Mouse (Mus musculus) heart, embryonic 13.5 days (tissue): ENCODE measurements at regions not wholly inside any gene's neighbourhood (a gene's known extent, or its start where the extent isn't known, plus 50 kb on each side); places are given as distances from the start of the nearest gene placed in this dataset.

Experiments used
- ATAC-seq: fragments of 200-750 bp; cut with Nextera tagmentation; 2 replicates; pipeline ENCODE4 v1.8.0; 2017; ENCODE audit warnings: moderate TSS enrichment; ENCODE audit not compliant: insufficient number of reproducible peaks, low FRiP score, low TSS enrichment; ENCODE audit errors: extremely low read depth
- H3K27ac ChIP-seq: fragments of 300-500 bp; sonication (generic); replicated peaks from 2 replicates; pipeline ENCODE4 v1.5.1; 2015; ENCODE audit warnings: moderate library complexity, mild to moderate bottlenecking, inconsistent platforms
- H3K27me3 ChIP-seq: fragments of 300-500 bp; sonication (generic); replicated peaks from 2 replicates; pipeline ENCODE4 v1.6.1; 2015; ENCODE audit warnings: mild to moderate bottlenecking, inconsistent platforms
- H3K36me3 ChIP-seq: fragments of 300-500 bp; sonication (generic); 2 replicates; pipeline ENCODE4 v1.6.1; 2015; ENCODE audit warnings: mild to moderate bottlenecking, inconsistent platforms
- H3K4me1 ChIP-seq: fragments of 300-500 bp; sonication (generic); 2 replicates; pipeline ENCODE4 v1.6.1; 2015; ENCODE audit warnings: inconsistent platforms
- H3K4me2 ChIP-seq: fragments of 300-500 bp; sonication (generic); 2 replicates; pipeline ENCODE4 v1.6.1; 2015; ENCODE audit warnings: inconsistent platforms, mild to moderate bottlenecking, moderate library complexity
- H3K4me3 ChIP-seq: fragments of 300-500 bp; sonication (generic); 2 replicates; pipeline ENCODE4 v1.5.1; 2015; ENCODE audit warnings: moderate library complexity, mild to moderate bottlenecking, inconsistent platforms
- H3K9ac ChIP-seq: fragments of 300-500 bp; sonication (generic); 2 replicates; pipeline ENCODE4 v1.6.1; 2015; ENCODE audit warnings: inconsistent platforms, mild to moderate bottlenecking, moderate library complexity
- H3K9me3 ChIP-seq: fragments of 300-500 bp; sonication (generic); 2 replicates; pipeline ENCODE4 v1.6.1; 2016; ENCODE audit warnings: inconsistent platforms
- WGBS: fragments of 180-500 bp; shearing (Covaris S2); methylation state at CpG from one replicate; pipeline ENCODE4 v1.1.7; 2015; ENCODE audit warnings: mixed read lengths; 5-methylcytosine and 5-hydroxymethylcytosine counted together

DNA sequence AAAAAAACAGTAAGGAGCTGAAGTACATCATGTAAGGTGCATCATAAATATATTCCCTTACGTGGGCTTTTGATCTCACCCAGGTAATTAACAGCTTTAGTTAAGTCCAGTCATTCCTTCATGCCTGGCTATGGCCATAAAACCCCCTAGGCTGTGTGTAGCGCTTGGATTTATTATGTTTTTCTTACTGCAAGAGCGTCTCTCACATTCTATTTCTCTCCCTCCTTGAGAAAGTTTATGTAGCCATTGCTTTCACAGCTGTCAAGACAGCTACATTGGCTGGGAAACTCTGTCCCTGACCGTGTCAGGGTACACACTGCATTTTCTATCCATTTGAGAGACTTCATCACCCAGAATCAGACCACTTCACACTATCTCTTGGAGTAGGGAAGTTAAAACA lies 394.3 kb upstream of the Clint1 start:
- no peak for ATAC-seq
- WGBS: 70% methylated on average over 4 of the region's 4 CpGs
- Histone ChIP-seq H3K4me1 (peaks cover 11% of the 10 kb centered on the region), H3K9ac (no peak overlapping the region), H3K4me3 (no peak overlapping the region), H3K27ac (no peak overlapping the region), H3K9me3 (no peaks in the 10 kb centered on the region), H3K4me2 (no peak overlapping the region), H3K36me3 (no peaks in the 10 kb centered on the region), H3K27me3 (no peaks in the 10 kb centered on the region)

GRCm38 (mm10) chr11:45460000-45460792 lies 391.7 kb upstream of the Clint1 start:
- no peak overlapping the region for H3K4me3 ChIP-seq
- no peak overlapping the region for H3K27ac ChIP-seq
- ATAC-seq: no peak
- H3K9me3 ChIP-seq: no peaks in the 10 kb centered on the region
- no peaks in the 10 kb centered on the region for H3K36me3 ChIP-seq
- WGBS: 68% methylated on average over 11 of the region's 11 CpGs
- H3K9ac ChIP-seq: no peak overlapping the region
- H3K27me3 ChIP-seq: no peaks in the 10 kb centered on the region
- no peak overlapping the region for H3K4me2 ChIP-seq
- peaks cover 11% of the 10 kb centered on the region for H3K4me1 ChIP-seq

DNA sequence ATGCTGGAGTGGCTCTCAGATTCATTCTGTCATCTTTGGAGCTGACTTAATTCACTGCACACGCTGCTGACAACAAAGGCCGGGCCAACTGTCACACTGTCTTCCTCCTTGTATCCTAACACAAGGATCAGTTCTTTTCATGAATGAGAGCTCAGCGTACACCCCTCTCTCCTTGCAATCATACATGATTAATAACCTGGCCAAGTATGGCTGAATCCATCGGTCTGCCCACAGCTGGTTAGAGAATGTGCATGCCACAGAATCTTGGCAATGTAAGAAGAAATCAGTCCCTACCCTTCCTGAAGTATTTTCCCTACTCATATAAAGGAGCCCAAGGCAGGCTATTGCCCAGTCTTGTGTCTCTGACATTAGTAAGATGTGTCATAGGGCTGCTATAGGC lies 387.4 kb upstream of the Clint1 start:
- WGBS: 75% methylated on average over 4 of the region's 4 CpGs
- no peak for ATAC-seq
- H3K27me3 ChIP-seq: no peaks in the 10 kb centered on the region
- H3K4me1 ChIP-seq: no peaks in the 10 kb centered on the region
- no peak overlapping the region for H3K27ac ChIP-seq
- H3K36me3 ChIP-seq: no peaks in the 10 kb centered on the region
- no peak overlapping the region for H3K9ac ChIP-seq
- H3K9me3 ChIP-seq: no peaks in the 10 kb centered on the region
- H3K4me3 ChIP-seq: no peak overlapping the region
- no peak overlapping the region for H3K4me2 ChIP-seq

DNA sequence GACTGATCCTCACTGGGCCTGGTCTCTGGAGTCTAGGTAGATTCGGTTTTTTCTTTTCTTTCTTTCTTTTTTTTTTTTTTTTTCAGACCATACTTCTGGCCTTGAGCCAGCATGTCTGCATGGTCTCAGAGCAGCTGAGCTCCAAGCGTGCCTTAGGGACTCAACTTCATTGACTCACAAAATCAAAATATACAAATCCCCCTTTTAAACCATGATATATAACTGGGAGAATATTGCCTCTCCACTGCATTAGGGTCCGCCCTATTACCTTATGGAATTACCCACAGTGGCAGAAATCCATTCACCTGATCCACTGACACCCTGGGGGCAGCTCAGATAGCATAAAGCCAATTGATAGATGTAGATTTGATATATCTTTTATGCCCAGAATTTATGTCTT lies 385.5 kb upstream of the Clint1 start:
- Histone ChIP-seq H3K4me1 (no peaks in the 10 kb centered on the region), H3K4me2 (no peak overlapping the region), H3K4me3 (no peak overlapping the region), H3K27ac (no peak overlapping the region), H3K9ac (no peak overlapping the region), H3K36me3 (no peaks in the 10 kb centered on the region), H3K9me3 (no peaks in the 10 kb centered on the region), H3K27me3 (no peaks in the 10 kb centered on the region)
- ATAC-seq: no peak
- 68% methylated on average over 3 of the region's 3 CpGs for WGBS

DNA sequence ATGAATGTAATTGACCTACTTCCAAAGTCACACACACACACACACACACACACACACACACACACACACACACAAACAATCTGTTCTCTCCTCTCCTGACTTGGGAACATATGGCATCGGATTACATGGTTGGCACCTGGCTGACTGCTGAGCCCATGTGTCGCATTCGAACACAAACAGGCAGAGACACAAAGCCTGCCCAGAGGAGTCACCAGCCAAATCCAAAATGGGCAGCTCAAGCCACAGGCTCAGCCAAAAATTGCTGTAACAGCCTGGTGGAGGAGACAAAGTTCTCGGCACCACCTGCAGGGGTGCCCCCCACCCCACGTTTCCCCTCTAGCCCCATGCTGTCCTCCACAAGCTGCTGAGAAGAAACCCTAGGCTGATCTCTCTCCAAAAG lies 379.7 kb upstream of the Clint1 start:
- H3K36me3 ChIP-seq: no peaks in the 10 kb centered on the region
- H3K4me1 ChIP-seq: no peaks in the 10 kb centered on the region
- H3K27ac ChIP-seq: no peak overlapping the region
- H3K4me3 ChIP-seq: no peak overlapping the region
- 54% methylated on average over 5 of the region's 5 CpGs for WGBS
- no peak overlapping the region for H3K9ac ChIP-seq
- ATAC-seq: no peak
- no peaks in the 10 kb centered on the region for H3K9me3 ChIP-seq
- H3K27me3 ChIP-seq: no peaks in the 10 kb centered on the region
- no peak overlapping the region for H3K4me2 ChIP-seq

GRCm38 (mm10) chr11:45476917-45477316 lies 374.9 kb upstream of the Clint1 start:
- 59% methylated on average over 4 of the region's 4 CpGs for WGBS
- Histone ChIP-seq H3K4me1 (no peaks in the 10 kb centered on the region), H3K27ac (no peak overlapping the region), H3K4me3 (no peak overlapping the region), H3K9me3 (no peaks in the 10 kb centered on the region), H3K36me3 (no peaks in the 10 kb centered on the region), H3K4me2 (no peak overlapping the region), H3K9ac (no peak overlapping the region), H3K27me3 (no peaks in the 10 kb centered on the region)
- no peak for ATAC-seq

GRCm38 (mm10) chr11:45485950-45486349 lies 365.9 kb upstream of the Clint1 start:
- no peak overlapping the region for H3K4me3 ChIP-seq
- no peaks in the 10 kb centered on the region for H3K36me3 ChIP-seq
- no peak overlapping the region for H3K4me2 ChIP-seq
- WGBS: 76% methylated on average over 4 of the region's 4 CpGs
- H3K9me3 ChIP-seq: no peaks in the 10 kb centered on the region
- no peaks in the 10 kb centered on the region for H3K27me3 ChIP-seq
- no peak overlapping the region for H3K27ac ChIP-seq
- H3K4me1 ChIP-seq: no peaks in the 10 kb centered on the region
- no peak for ATAC-seq
- no peak overlapping the region for H3K9ac ChIP-seq

DNA sequence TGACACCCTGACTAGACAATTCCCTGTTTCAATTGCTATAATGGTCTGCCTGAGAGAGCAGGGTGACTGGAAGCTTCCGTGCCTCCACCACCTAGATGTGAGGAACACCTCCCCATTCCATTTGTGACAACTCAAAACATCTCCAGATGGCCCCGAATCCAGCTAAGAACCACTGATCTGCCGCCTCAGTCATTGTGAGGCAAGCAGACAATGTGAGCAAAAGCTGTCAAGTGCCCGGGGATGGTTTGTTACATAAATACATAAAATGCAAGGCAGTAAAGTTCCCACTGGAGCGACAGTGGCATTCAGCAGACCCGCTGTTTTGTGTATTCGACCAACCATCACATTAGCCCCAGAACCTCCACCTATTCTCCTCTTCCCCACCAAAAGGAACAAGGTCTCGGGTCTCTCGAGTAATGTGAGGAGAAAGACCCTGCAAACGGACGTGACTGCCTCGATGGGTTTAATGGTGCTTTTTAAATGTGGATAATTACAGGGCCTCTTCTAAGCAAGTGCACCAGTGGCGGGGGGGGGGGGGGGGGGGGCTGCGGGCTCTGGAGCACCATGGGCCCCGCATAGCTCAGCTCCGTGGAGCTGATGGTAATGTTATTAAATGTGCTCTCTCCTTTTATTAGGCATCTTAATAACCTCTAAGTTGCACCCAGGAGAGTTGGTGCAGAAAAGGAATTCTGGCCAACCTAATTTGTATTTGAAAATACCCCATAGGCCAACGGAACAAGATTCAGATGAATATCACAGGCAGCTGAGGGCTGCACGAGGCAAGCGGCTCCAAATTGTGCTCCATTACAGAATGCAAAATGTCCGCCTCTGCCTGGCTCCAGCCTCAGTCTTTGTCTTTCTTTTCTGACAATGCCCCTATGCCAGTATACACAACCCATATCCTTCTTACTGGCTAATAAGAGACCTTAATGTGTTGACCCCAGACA lies 360.6 kb upstream of the Clint1 start:
- no peaks in the 10 kb centered on the region for H3K9me3 ChIP-seq
- no peak for ATAC-seq

DNA sequence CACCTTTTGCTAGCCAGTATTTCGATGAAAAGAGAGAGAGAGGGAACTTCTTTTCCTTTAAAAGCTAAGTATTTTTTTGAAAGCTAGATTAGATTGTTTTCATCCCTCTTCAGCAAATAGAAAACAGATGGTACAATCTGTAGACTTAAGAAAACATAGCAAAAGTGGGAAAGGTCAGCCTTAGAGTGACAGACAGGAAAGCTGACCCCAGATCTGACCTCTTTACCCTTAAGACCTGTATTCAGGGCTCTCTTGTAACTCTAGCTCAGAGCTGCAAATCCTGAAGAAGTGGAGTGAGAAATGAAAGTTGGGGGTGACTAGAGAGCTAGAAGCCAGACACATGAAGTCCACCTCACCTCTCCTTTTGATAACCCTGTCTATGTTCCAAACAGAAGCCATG lies 356.6 kb upstream of the Clint1 start:
- H3K4me2 ChIP-seq: no peak overlapping the region
- 55% methylated on average over 1 of the region's 1 CpGs for WGBS
- no peaks in the 10 kb centered on the region for H3K36me3 ChIP-seq
- no peak overlapping the region for H3K27ac ChIP-seq
- no peak overlapping the region for H3K4me3 ChIP-seq
- no peak for ATAC-seq
- H3K27me3 ChIP-seq: no peaks in the 10 kb centered on the region
- H3K9me3 ChIP-seq: no peaks in the 10 kb centered on the region
- H3K9ac ChIP-seq: no peak overlapping the region
- no peaks in the 10 kb centered on the region for H3K4me1 ChIP-seq

More for the DNA sequence above, 360.6 kb upstream of the Clint1 start:
- Histone ChIP-seq H3K4me3 (no peak overlapping the region), H3K4me2 (no peak overlapping the region), H3K4me1 (no peaks in the 10 kb centered on the region), H3K9ac (no peak overlapping the region), H3K27me3 (no peaks in the 10 kb centered on the region), H3K27ac (no peak overlapping the region), H3K36me3 (no peaks in the 10 kb centered on the region)
- 70% methylated on average over 20 of the region's 20 CpGs for WGBS

DNA sequence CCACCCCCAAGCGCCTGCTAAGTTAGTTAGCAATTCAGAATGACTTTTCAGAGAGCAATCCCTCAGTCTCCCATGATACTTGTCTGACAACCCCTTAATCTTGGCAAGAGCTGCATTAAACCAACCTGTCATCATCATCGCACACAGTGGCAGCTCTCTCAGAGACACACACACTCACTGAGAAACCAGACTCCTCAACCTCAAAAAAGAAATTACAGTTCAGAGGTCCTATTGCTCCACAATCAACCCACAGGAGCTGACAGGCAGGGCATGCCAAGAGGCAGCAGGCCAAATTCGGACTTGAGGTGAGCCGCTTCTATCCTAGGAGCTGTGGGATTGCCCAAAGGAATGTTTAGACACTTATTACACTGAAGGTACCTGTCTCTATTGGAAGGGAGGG lies 343.3 kb upstream of the Clint1 start:
- H3K4me1 ChIP-seq: no peaks in the 10 kb centered on the region
- no peaks in the 10 kb centered on the region for H3K36me3 ChIP-seq
- 50% methylated on average over 4 of the region's 4 CpGs for WGBS
- no peaks in the 10 kb centered on the region for H3K27me3 ChIP-seq
- ATAC-seq: no peak
- H3K9ac ChIP-seq: no peak overlapping the region
- H3K4me2 ChIP-seq: no peak overlapping the region
- no peak overlapping the region for H3K4me3 ChIP-seq
- H3K9me3 ChIP-seq: no peaks in the 10 kb centered on the region
- no peak overlapping the region for H3K27ac ChIP-seq

DNA sequence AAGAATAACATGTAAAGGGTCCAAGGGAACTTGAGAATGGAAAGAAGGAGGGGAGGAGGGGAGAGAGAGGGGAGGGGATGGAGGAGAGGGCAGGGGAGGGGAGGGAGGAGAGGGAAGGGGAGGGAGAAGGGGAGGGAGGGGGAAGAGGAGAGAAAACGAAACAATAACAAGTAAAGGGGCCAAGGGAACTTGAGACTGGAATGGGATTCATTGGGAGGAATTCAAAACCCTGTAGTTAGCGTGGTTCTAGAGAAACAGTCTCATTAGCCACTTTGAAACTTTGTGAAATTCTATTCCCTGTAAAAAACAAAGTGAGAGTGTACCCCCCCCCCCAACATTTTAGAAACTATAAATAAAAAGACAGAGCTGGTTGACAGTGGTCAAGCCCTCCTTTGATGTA lies 342.6 kb upstream of the Clint1 start:
- Histone ChIP-seq H3K9ac (no peak overlapping the region), H3K4me2 (no peak overlapping the region), H3K27me3 (no peaks in the 10 kb centered on the region), H3K4me1 (no peaks in the 10 kb centered on the region), H3K36me3 (no peaks in the 10 kb centered on the region), H3K27ac (no peak overlapping the region), H3K4me3 (no peak overlapping the region), H3K9me3 (no peaks in the 10 kb centered on the region)
- no peak for ATAC-seq
- WGBS: 54% methylated on average over 2 of the region's 2 CpGs
